Mouse (Mus musculus): Measurements from ENCODE around the gene Henmt1. TPM values are rescaled to one million over a fixed set of nuclear protein-coding genes. Genes with fewer than 3 reads are reported as not detected.
A peak's percentile ranks its signal among the peaks of the same experiment; 100 is the strongest.

The Henmt1 gene
- 1.2 and 1.8 TPM in 2 replicates for polyA plus RNA-seq (2014; fragmentation: Nextera tagmentation; extraction: Ambion mirVana)

DNA sequence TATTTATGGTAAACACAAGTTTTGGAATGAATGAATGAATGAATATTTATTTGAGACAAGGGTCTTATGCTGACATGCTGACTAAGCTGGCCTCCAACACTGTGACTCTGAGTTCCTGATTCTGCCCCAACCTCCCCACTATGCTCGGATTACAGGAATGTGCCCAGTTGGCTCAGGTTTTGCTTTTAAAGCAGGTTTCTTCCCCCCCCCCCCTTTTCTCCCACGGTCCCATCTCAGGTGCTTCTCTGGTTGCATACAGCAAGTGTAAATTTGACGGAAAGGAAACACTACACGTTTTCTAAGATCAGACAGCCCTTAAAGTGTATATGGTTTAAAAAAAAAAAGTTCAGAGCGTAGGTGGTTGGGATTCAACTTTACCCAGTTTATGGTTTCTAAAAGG, at the start of gene Henmt1:
Gene Henmt1, plus strand, starts transcription at position 301 of the 400 bp plus-strand sequence.
- 85% methylated on average over 5 of the region's 5 CpGs for WGBS
- Histone ChIP-seq H3K4me3 (ENCODE audit: low read depth, low read length) (peak within 1 kb of the TSS; percentile 30), H3K4me1 (ENCODE audit: control insufficient read depth, insufficient read depth, low read length) (no peaks in the 10 kb centered on the region), H3K9me3 (replicated peaks; ENCODE audit: control insufficient read depth, low read length) (no peaks in the 10 kb centered on the region), H3K4me2 (ENCODE audit: low read length) (peak within 1 kb of the TSS; percentile 48), H3K27ac (ENCODE audit: low read depth, low read length) (no peak within 1 kb of the TSS), H3K36me3 (ENCODE audit: control insufficient read depth, insufficient read depth, low read length) (no peaks in the 10 kb centered on the region), H3K9ac (ENCODE audit: low read length) (peak within 1 kb of the TSS; percentile 37; the same call in 1 of the 2 replicates), H3K27me3 (replicated peaks; ENCODE audit: control insufficient read depth, insufficient read depth, low read length) (no peaks in the 10 kb centered on the region)
- DNase-seq (ENCODE audit: low spot score) (no peak), ATAC-seq (no peak)

DNA sequence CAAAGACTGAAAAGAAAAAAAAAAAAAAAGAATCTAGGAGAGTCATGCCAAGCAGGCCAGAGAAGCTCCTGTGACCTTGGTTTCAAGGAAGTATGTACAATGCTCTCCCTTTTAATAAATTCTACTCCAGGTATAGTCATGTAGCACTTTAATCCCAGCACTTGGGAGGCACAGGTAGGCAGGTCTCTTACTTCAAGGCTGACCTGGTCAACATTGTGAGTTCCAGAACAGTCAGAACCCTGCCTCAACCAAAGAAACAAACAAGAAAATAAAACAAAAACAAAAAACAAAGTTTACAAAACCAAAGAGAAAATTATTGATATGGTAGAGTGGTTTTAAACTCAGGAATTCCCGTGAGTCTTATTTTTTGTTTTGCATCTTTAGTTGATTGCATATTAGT, 49.8 kb upstream of the Henmt1 start, which contains the start of gene Fndc7:
Gene Fndc7, minus strand, starts transcription at position 101 of the 400 bp plus-strand sequence.
- Histone ChIP-seq H3K36me3 (ENCODE audit: control insufficient read depth, insufficient read depth, low read length) (no peaks in the 10 kb centered on the region), H3K9ac (ENCODE audit: low read length) (no peak within 1 kb of the TSS), H3K9me3 (replicated peaks; ENCODE audit: control insufficient read depth, low read length) (no peaks in the 10 kb centered on the region), H3K4me1 (ENCODE audit: control insufficient read depth, insufficient read depth, low read length) (no peaks in the 10 kb centered on the region), H3K27ac (ENCODE audit: low read depth, low read length) (no peak within 1 kb of the TSS), H3K27me3 (replicated peaks; ENCODE audit: control insufficient read depth, insufficient read depth, low read length) (no peaks in the 10 kb centered on the region), H3K4me2 (ENCODE audit: low read length) (no peak within 1 kb of the TSS), H3K4me3 (ENCODE audit: low read depth, low read length) (no peak within 1 kb of the TSS)
- WGBS = 96% methylated on average over 1 of the region's 1 CpGs
- ATAC-seq (no peak), DNase-seq (ENCODE audit: low spot score) (no peak)

DNA sequence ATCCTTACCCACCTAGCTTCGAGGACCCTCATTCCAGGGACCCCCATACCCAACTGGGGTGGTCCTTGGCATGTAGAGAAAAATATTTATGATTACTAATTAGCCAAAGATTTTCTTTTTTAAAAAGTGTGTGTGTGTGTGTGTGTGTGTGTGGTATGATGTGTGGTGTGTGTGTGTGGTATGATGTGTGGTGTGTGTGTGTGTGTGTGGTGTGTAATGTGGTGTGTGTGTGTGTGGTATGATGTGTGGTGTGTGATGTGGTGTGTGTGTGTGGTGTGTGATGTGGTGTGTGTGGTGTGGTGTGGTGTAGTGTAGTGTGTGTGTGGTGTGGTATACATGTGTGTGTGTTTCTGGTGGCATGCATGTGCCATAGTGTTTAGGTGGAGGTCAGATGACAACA, 47.6 kb upstream of the Henmt1 start:
- no peaks in the 10 kb centered on the region for H3K36me3 ChIP-seq (ENCODE audit: control insufficient read depth, insufficient read depth, low read length)
- H3K27ac ChIP-seq (ENCODE audit: low read depth, low read length) = no peak overlapping the region
- H3K4me3 ChIP-seq (ENCODE audit: low read depth, low read length) = no peak overlapping the region
- no peak overlapping the region for H3K9ac ChIP-seq (ENCODE audit: low read length)
- ATAC-seq = no peak
- H3K4me2 ChIP-seq (ENCODE audit: low read length) = no peak overlapping the region
- no peaks in the 10 kb centered on the region for H3K27me3 ChIP-seq (replicated peaks; ENCODE audit: control insufficient read depth, insufficient read depth, low read length)
- DNase-seq (ENCODE audit: low spot score) = no peak
- no peaks in the 10 kb centered on the region for H3K4me1 ChIP-seq (ENCODE audit: control insufficient read depth, insufficient read depth, low read length)
- no peaks in the 10 kb centered on the region for H3K9me3 ChIP-seq (replicated peaks; ENCODE audit: control insufficient read depth, low read length)
- 84% methylated on average over 1 of the region's 1 CpGs for WGBS

DNA sequence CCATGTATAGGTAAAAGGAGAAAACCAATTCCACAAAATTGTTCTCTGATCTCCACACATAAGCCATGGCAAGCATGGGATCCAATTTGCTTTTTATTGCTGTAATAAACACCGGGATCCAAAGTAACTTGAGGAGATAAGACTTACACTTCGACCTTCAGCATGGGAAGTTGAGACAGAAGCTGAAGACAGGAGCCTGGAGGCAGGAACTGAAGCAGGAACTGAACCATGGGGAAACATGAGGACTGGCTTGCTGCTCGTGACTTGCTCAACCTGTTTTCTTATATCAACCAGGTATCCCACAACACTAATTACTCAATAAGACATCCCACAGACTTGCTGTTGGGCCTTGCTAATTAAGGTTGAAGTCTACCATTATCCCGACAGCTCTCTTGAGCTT, 46.8 kb upstream of the Henmt1 start:
- H3K4me2 ChIP-seq (ENCODE audit: low read length) = no peak overlapping the region
- H3K9ac ChIP-seq (ENCODE audit: low read length) = no peak overlapping the region
- H3K4me3 ChIP-seq (ENCODE audit: low read depth, low read length) = no peak overlapping the region
- no peaks in the 10 kb centered on the region for H3K36me3 ChIP-seq (ENCODE audit: control insufficient read depth, insufficient read depth, low read length)
- H3K9me3 ChIP-seq (replicated peaks; ENCODE audit: control insufficient read depth, low read length) = no peaks in the 10 kb centered on the region
- WGBS = 79% methylated on average over 4 of the region's 4 CpGs
- H3K27ac ChIP-seq (ENCODE audit: low read depth, low read length) = no peak overlapping the region
- DNase-seq (ENCODE audit: low spot score) (no peak), ATAC-seq (no peak)
- H3K27me3 ChIP-seq (replicated peaks; ENCODE audit: control insufficient read depth, insufficient read depth, low read length) = no peaks in the 10 kb centered on the region
- H3K4me1 ChIP-seq (ENCODE audit: control insufficient read depth, insufficient read depth, low read length) = no peaks in the 10 kb centered on the region

DNA sequence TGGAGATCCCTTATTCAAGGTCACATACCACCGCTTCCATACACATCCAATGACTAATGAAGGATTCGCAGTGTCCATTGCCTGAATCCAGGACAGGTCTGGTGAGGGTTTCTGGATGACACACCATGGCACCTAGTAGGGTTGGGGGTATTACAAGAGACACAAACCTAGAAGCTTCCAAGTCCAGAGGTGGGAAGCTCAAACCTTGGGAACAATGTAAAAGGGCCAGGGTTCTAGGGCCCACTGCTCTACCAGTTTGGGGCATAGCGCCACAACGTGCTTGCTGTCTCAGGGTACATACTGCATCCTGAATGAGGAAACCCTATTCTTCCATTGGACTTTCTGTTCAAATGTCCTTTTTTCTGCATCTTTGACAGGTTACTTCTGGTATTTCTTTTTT, 41.0 kb upstream of the Henmt1 start:
- ATAC-seq (no peak), DNase-seq (ENCODE audit: low spot score) (no peak)
- Histone ChIP-seq H3K27ac (ENCODE audit: low read depth, low read length) (no peak overlapping the region), H3K36me3 (ENCODE audit: control insufficient read depth, insufficient read depth, low read length) (peaks cover 20% of the 10 kb centered on the region), H3K4me2 (ENCODE audit: low read length) (no peak overlapping the region), H3K9me3 (replicated peaks; ENCODE audit: control insufficient read depth, low read length) (0 out of 2 replicates have a peak, but pooled peaks cover 3% of the 10 kb centered on the region), H3K9ac (ENCODE audit: low read length) (no peak overlapping the region), H3K4me1 (ENCODE audit: control insufficient read depth, insufficient read depth, low read length) (no peaks in the 10 kb centered on the region), H3K27me3 (replicated peaks; ENCODE audit: control insufficient read depth, insufficient read depth, low read length) (no peaks in the 10 kb centered on the region), H3K4me3 (ENCODE audit: low read depth, low read length) (no peak overlapping the region)
- 94% methylated on average over 4 of the region's 4 CpGs for WGBS

DNA sequence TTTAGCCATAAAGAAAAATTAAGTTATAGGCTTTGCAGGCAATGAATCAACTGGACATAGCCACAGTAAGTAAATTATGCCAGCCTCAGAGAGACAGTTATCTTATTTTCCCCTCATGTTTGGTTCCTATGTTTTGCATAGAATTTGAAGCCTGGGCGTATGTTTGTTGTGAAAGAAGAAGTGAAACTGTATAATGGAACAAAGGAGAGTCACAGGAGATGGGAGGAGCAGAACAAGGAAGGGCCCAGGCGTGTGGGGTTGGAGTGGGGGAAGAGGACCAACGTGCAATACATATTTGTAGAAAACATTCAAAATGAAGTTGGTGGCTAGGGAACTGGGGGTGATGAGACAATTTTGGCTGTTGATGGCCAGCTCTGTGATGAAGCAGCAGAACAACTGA, 39.5 kb upstream of the Henmt1 start:
- H3K9ac ChIP-seq (ENCODE audit: low read length) = no peak overlapping the region
- no peak overlapping the region for H3K27ac ChIP-seq (ENCODE audit: low read depth, low read length)
- no peak for ATAC-seq
- WGBS = 84% methylated on average over 3 of the region's 3 CpGs
- no peaks in the 10 kb centered on the region for H3K27me3 ChIP-seq (replicated peaks; ENCODE audit: control insufficient read depth, insufficient read depth, low read length)
- no peaks in the 10 kb centered on the region for H3K4me1 ChIP-seq (ENCODE audit: control insufficient read depth, insufficient read depth, low read length)
- H3K9me3 ChIP-seq (replicated peaks; ENCODE audit: control insufficient read depth, low read length) = 0 out of 2 replicates have a peak, but pooled peaks cover 3% of the 10 kb centered on the region
- H3K4me3 ChIP-seq (ENCODE audit: low read depth, low read length) = no peak overlapping the region
- H3K4me2 ChIP-seq (ENCODE audit: low read length) = no peak overlapping the region
- DNase-seq (ENCODE audit: low spot score) = no peak
- peaks cover 35% of the 10 kb centered on the region for H3K36me3 ChIP-seq (ENCODE audit: control insufficient read depth, insufficient read depth, low read length)

DNA sequence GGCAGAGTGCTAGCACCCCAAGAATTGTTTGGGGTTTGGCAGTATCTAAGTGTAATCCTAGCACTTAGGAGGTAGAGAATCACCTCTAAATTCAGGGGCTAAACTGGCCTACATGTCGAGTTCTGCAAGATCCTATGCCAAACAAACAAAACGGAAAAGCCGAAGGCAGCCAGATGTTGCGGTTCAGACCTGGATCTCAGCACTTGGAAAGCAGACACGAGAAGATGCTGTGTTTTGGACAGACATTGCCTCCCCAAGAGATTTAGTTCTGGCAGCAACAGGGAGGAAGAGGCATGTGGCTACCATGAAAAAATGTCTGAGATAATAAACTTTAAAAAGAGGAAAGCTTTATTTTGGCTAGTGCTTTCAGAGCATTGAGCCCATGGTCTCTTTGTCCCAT, 39.0 kb upstream of the Henmt1 start:
- no peak overlapping the region for H3K4me3 ChIP-seq (ENCODE audit: low read depth, low read length)
- H3K27ac ChIP-seq (ENCODE audit: low read depth, low read length) = no peak overlapping the region
- H3K36me3 ChIP-seq (ENCODE audit: control insufficient read depth, insufficient read depth, low read length) = peaks cover 40% of the 10 kb centered on the region
- no peak overlapping the region for H3K9ac ChIP-seq (ENCODE audit: low read length)
- no peak overlapping the region for H3K4me2 ChIP-seq (ENCODE audit: low read length)
- no peaks in the 10 kb centered on the region for H3K4me1 ChIP-seq (ENCODE audit: control insufficient read depth, insufficient read depth, low read length)
- no peaks in the 10 kb centered on the region for H3K27me3 ChIP-seq (replicated peaks; ENCODE audit: control insufficient read depth, insufficient read depth, low read length)
- H3K9me3 ChIP-seq (replicated peaks; ENCODE audit: control insufficient read depth, low read length) = 0 out of 2 replicates have a peak, but pooled peaks cover 3% of the 10 kb centered on the region
- 84% methylated on average over 5 of the region's 5 CpGs for WGBS
- ATAC-seq (no peak), DNase-seq (ENCODE audit: low spot score) (no peak)

DNA sequence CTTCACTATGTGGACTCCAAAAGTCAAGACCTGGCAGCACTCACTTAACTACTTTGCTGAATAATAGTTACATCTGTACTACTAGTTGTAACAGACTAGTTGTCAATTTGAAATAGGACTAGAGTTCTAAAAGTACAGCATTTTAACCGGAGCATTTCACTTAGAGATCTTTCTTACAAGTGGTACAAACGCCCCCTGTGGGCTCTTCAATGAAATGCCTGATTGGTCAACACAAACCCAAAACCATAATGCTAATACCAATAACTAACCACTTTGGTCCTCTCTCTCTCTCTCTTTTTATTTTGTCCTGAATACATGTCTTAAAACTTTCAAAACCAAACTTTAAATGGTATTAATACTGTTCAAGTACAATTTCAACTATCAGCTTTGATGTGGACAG, 37.6 kb upstream of the Henmt1 start:
- DNase-seq (ENCODE audit: low spot score) (no peak), ATAC-seq (no peak)
- H3K4me3 ChIP-seq (ENCODE audit: low read depth, low read length) = no peak overlapping the region
- no peak overlapping the region for H3K4me2 ChIP-seq (ENCODE audit: low read length)
- H3K9ac ChIP-seq (ENCODE audit: low read length) = no peak overlapping the region
- no peaks in the 10 kb centered on the region for H3K27me3 ChIP-seq (replicated peaks; ENCODE audit: control insufficient read depth, insufficient read depth, low read length)
- peaks cover 50% of the 10 kb centered on the region for H3K36me3 ChIP-seq (ENCODE audit: control insufficient read depth, insufficient read depth, low read length)
- 0 out of 2 replicates have a peak, but pooled peaks cover 3% of the 10 kb centered on the region for H3K9me3 ChIP-seq (replicated peaks; ENCODE audit: control insufficient read depth, low read length)
- WGBS = 65% methylated on average over 2 of the region's 2 CpGs
- no peaks in the 10 kb centered on the region for H3K4me1 ChIP-seq (ENCODE audit: control insufficient read depth, insufficient read depth, low read length)
- no peak overlapping the region for H3K27ac ChIP-seq (ENCODE audit: low read depth, low read length)

DNA sequence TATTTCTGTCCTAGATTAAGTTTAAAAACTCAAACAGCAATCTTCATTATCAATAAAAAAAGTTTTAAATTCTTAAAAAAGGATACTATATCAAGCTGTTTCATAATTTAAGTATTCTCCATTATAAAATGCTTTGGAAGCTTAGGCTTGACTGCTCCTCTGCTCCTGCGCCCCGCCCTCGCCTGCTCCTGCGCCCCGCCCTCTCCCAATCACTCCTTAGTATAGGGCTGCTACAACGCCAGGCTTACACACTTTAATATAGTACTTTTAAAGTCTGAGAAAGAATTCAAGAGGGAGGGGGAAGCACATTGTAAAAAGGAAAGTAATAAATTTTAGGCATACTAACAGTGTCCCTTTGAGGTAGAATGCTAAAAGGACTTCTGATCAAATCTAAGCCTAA, 36.7 kb upstream of the Henmt1 start:
- H3K4me2 ChIP-seq (ENCODE audit: low read length) = no peak overlapping the region
- H3K27ac ChIP-seq (ENCODE audit: low read depth, low read length) = no peak overlapping the region
- no peaks in the 10 kb centered on the region for H3K27me3 ChIP-seq (replicated peaks; ENCODE audit: control insufficient read depth, insufficient read depth, low read length)
- DNase-seq (ENCODE audit: low spot score) (no peak), ATAC-seq (no peak)
- peaks cover 59% of the 10 kb centered on the region for H3K36me3 ChIP-seq (ENCODE audit: control insufficient read depth, insufficient read depth, low read length)
- H3K4me1 ChIP-seq (ENCODE audit: control insufficient read depth, insufficient read depth, low read length) = no peaks in the 10 kb centered on the region
- WGBS = 95% methylated on average over 6 of the region's 6 CpGs
- H3K9ac ChIP-seq (ENCODE audit: low read length) = no peak overlapping the region
- 0 out of 2 replicates have a peak, but pooled peaks cover 3% of the 10 kb centered on the region for H3K9me3 ChIP-seq (replicated peaks; ENCODE audit: control insufficient read depth, low read length)
- no peak overlapping the region for H3K4me3 ChIP-seq (ENCODE audit: low read depth, low read length)
